Mouse (Mus musculus): ENCODE measurements around the gene Gm37419. TPM values are rescaled to one million over a fixed set of nuclear protein-coding genes. Genes with fewer than 3 reads are reported as not detected.

Gene Gm37419
- polyA plus RNA-seq, 1 experiment = not detected

DNA sequence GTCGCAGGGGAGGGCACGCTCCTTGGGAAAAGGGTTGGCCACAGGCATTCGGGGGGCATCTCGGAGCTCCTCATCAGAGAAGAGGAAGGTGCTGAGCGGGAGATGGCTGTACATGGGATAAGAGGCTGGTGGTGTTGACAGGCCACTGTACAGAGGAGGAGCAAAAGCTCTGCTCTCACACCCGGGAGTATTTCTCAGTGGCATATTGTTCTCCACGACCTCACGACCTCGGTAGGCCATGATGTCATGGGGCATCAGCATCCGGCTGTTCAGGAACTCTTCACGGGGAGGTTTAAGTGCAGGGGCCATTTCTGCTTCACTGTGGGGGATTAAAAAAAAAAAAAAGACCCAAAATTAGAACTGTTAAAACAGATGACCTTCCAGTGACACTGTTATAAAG lies 15.4 kb upstream of the Gm37419 start:
- no peak for TF ChIP-seq GATA1 (IDR thresholded peaks at IDR 0.05; ENCODE audit: low read length)

DNA sequence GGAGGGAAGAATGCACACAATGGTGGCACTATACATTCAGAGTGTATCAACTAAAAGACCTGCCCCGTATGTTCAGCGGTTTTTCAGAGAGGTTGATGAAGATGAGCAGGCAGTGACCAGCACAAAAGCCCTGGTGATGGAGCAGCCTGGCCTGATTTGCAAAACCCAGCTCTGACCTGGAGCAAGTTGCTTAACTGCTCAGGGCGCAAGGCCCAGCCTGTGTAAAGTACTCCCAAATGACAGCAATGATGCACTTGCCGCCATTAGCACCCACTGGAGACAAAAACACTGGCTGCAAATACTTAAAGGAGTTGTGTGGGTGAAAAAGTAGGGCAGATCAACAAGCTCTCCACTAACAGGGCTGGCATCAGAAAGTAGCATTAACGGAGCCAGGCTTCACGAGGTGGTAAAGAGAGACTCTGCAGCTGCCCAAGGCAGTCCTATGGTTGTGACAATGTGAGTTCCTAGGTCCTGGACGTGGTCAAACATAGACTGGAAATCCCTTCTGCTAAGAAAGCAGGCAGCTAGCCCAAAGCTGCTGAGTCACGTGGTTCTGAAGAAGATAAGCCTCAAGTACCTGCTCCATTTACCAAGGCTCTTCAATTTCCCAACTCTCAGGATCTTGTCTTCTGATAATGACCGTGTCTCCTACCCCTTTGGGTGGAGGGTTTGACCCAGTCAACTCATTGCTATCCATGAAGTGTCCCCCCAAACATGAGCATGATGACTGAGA lies 14.5 kb upstream of the Gm37419 start:
- no peak for TF ChIP-seq GATA1 (IDR thresholded peaks at IDR 0.05; ENCODE audit: low read length)

DNA sequence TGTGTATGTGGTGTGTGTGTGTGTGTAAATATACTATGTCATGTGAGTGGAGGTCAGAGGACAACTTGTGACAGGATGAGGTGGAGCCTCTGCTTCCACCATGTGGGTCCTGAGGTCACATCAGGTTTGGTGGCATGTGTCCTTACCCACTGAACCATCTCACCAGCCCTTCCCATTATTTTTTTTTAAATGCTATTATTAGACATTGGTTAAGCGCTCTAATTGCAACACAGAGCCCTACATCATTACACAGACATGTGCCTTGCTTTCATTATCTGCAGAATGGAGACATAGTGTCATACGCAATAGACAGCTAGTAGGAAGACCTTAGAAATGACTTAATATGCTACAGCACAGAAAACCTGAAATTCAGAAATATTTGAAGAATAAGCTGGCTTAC lies 12.1 kb upstream of the Gm37419 start:
- no peak for TF ChIP-seq GATA1 (IDR thresholded peaks at IDR 0.05; ENCODE audit: low read length)

DNA sequence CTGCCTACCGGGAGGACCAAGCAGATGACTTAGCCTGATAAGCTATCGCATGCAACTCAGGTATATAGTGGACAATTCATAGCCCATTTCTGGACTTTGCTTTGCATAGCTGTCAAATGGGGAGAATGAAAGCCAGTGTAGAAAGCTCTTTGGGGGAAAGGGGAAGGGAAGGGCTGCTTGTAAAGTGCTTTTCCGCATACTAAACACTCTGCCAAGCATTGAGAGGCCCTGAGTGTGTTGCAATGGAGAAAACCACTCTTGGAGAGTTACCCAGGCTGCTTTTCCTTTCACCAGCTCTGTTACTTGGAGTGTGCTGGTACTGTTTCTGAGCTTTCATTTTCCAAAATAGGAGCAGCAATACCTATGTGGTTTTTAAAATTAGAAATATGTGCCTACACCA lies 10.6 kb upstream of the Gm37419 start:
- no peak for TF ChIP-seq GATA1 (IDR thresholded peaks at IDR 0.05; ENCODE audit: low read length)

DNA sequence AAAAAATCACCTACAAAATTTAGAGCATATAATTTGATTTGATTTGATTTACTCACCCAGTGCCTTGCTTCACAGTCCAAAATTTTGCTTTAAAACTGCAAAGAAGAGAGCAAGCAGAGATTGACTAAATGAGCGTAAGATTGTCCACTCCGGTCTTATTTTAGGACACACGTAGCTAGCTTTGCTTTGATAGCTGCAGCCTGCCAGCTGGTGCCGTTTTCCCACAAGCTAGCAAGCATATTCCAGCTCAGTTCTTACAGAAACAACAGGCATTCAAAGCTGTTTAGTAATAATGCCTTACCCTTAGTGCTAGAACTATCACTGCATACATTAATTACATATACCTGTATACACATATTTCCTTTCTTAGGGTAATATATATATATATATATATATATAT lies 9.8 kb upstream of the Gm37419 start:
- no peak for TF ChIP-seq GATA1 (IDR thresholded peaks at IDR 0.05; ENCODE audit: low read length)

DNA sequence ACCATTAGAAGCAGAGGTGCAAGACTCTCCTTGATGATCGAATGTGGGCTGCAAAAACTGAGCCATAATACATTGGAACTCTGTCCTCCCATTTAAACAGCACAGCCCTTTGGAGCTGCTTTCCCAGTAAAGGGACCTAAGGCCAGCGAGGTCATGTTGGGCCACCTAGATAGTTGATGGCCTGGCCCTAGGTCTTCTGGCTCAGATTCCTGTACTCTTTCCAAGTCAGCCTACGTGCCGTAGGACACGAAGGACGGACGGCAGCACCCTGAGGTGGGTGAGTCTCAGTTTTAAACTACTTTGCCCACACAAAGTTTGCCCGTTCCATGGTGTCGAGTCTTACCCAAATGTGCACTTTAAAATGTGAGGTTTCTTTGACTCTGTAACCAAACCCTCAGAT lies 8.8 kb upstream of the Gm37419 start:
- TF ChIP-seq GATA1 (IDR thresholded peaks at IDR 0.05; ENCODE audit: low read length) = no peak

DNA sequence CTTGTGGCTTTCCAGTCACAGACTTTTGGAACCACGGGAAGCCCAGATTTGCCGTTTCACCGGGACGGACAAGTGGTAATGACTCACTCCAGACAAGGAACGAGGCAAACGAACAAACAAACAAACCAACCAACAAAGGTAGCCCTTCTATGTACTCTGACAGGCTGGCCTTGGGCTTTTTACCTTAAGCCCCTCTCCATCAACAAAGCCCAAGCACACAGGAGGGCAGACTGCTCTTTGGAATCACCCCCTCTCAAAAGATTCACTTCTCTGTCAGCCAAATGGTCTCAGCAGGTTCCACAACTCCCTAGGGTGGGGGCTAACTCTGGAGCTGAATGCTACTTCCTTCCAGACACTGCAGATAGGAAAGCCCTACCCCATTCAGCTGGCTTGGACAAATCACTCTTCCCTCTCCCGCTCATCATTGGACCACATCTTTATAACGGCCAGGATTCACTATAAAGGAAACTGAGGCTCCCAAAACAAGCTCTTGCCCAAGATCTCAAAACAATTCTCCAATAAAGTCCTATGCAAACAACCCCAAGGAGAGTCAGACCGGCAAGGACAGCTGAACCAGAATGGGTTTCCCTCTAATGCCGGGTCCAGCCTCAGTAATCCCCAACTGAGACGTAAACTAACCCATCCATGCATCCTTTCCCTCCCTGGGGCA lies 7.9 kb upstream of the Gm37419 start:
- TF ChIP-seq GATA1 (IDR thresholded peaks at IDR 0.05; ENCODE audit: low read length) = no peak

DNA sequence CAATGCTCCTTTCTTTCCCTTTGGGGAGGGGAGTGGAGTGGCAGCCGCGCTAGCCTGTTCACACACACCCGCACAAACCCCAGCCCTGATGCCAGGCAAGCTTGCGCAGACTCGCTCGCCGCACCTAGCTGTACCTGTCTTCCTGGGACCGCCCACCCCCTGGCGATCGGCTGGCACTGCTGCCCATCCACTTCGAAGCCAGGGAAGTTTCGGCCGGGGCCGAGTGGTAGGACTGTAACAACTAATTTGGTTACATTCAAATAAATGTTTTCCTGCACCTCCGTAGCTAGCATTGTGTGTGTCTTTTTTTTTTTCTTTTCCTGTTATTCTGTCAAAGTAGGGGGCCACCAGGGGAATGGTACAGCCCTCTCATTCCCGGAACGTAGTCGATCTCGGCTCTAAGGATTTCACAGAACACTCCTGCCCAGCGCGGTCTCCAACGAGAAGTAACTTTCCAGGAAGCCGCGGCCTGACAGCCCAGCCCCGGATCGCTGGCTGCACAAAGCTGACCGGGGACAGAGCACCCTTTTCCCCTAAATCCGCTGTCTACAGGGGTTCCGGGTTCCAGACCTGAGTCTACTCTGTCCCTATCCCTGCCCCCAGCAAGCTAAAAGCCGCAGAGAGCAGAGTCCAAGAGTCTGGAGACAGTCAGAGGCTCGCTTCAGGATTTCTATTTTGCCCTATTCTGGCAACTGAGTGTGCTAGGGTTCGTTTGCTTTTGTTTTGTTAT lies 7.1 kb upstream of the Gm37419 start:
- TF ChIP-seq GATA1 (IDR thresholded peaks at IDR 0.05; ENCODE audit: low read length) = no peak

DNA sequence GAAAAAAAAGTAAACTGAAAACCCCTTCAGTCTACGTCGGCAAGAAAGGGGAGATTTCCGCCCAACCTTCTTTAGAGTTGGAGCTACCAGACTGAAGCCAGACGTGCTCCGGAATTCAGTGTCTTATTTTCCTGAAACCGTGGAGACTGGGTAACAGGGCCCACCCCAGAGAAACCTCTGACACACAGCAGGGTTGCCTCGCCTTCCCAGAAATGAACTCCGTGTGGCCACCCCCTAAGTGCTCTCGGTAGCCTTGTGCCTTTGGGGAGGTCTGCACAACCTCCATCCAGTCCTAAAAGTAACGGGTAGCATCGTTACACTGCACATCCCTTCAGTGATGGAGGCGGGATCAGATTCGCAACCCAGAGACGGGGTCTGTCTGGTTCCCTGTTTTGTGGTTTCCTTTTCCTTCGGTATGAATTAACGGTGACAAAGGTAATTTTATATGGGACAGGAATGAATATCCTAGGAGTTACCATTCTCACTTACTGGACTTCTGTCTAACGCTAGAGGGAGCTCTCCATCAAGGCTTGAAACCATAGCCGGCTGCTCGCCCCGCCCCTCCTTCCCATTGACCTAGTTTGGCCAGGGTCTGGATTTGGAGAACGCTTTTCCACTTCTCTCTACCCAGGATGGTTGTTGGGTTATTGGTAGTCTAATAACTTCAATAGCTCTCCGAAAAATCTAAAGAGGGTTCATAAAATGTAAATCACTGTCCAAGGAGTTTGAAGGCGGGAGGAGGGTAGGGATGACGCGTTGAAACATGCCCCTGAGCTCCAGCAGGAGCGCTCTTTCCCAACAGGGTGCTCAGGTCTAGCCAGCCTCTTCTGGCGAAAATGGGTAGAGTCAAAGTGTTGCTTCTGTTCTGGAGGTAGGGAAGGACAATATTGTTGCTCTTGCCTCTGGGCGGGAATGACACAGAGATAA lies 6.1 kb upstream of the Gm37419 start:
- TF ChIP-seq GATA1 (IDR thresholded peaks at IDR 0.05; ENCODE audit: low read length) = no peak

DNA sequence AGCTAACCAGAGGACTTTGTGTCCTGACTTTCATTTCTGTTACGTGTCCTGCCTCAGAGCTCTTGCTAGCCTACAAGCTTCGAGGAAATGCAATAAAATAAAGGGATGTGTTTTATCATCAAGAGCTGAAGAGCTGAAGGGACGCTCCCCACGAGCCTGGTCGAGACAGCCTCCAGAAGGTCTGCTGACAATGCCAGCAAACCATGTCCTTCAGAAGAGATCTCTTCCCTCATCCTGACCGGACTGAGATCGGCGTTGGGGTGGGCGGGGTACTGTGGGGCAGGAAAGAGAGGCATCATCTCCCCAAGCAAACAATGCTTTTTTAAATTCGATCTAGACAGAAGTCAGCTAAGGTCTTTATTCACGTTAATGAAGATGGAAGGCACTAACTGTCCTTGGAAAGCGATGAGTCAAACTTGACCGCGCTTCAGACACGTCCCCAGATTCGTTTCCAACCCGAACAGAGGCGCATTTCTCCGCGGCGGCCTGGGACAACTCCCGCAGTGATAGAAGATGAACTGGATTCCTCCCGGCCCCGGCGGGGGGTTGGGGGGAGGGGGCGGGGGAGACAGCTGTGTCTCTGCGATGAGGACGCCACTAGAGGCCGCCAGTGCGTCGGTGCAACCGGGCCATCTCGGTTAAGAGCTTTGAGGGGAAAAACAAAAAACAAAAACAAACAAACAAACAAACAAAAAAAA lies 5.2 kb upstream of the Gm37419 start:
- TF ChIP-seq GATA1 (IDR thresholded peaks at IDR 0.05; ENCODE audit: low read length) = no peak

DNA sequence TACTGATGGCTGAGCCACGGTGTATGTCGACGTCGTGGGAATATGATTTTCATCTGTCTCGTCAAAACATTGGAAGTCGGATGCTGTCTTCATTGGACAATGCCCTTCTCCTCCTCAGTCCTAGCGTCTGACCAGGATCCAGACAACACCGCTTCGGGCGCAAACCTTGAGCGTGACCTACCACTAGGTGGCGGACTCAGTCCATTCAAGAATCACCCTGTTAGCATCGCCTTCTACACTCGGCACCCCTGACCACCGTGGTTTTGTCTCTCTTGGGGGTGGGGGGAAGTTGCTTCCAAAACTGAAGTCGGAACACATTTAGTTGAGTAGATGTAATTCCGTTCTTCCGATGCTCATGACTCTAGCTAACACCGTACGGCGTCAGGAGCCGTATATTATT lies 4.1 kb upstream of the Gm37419 start:
- no peak for TF ChIP-seq GATA1 (IDR thresholded peaks at IDR 0.05; ENCODE audit: low read length)

DNA sequence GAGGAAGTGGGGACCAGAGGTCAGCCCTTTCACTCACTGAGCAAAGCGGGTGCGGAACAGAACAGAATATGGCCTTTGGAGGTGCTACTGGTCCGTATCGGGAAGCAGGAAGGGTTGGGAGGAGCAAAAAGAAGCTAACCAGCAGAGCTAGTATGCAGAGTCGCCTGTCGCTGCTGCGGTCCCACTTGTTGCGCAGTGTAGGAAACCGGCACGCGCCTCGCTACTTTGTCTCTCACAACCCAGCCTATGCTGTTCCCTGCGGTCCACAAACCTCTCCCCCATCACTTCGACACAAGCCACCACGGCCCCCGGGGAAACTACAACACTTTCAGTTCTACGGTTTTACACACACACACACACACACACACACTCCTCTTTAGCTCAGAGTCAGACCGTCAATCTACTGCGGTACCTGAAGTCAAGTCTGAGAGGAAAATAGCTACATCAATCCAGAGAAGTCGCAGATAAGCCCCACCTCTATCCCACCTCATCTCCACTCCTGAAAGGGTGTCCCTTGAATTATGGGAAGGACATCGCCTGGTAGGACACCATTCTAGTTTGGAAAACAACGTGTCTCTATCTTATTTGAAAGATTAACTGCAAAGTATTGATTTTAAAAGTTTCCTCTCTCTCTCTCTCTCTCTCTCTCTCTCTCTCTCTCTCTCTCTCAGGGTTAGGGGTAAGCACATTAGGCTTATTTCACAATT lies 3.4 kb upstream of the Gm37419 start:
- no peak for TF ChIP-seq GATA1 (IDR thresholded peaks at IDR 0.05; ENCODE audit: low read length)

DNA sequence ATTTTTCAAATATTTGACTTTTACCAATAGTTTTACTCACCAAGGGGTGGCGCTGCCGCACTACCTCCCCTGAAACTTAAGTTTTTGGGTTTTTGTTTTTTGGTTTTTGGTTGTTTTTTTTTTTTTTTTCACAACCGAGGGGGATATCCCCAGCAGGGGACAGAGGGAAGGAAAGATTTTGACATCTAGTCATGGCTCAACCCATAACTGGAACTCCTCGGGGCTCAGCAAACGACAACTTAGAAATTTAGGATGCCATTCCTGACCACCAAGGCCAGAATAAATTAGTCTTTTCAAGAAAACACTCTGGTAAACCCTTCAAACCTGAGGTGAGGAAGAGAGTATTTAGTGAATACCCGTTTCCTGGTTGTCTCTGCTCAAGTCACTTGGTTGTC lies 2.8 kb upstream of the Gm37419 start:
- TF ChIP-seq GATA1 (IDR thresholded peaks at IDR 0.05; ENCODE audit: low read length) = no peak

DNA sequence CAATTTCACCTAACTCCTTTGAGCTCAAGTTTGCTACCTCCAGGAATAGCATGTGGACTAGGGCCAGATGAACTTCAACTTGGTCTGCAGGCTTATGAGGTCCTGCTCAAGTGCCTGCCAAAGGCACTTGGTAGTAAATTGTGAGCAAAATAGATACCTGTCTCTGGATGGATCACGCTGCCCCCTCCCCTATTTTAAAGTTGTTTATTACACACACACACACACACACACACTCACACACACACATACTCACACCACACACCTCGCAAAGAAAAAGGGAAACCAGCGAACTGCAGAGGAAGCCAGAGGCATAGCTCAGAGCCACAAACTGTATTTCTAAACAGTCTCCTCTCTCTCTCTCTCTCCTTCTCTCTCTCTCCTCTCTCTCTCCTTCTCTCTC lies 2.1 kb upstream of the Gm37419 start:
- no peak for TF ChIP-seq GATA1 (IDR thresholded peaks at IDR 0.05; ENCODE audit: low read length)

Data from G1E-ER4 (cell line).